22 mouse cellular contexts compared by ENCODE assay signal in genomic region chr11:69306039-69306438, GRCm38 (mm10). TPM values are rescaled to one million over a fixed set of nuclear protein-coding genes. Genes with fewer than 3 reads are reported as not detected.
A peak's percentile ranks its signal among the peaks of the same experiment; 100 is the strongest.
DNase-seq lines count a peak whose midpoint lies in the region; ATAC-seq and TF ChIP-seq lines count a peak whose summit lies in the region.
"Had no signal": no experiment of that assay in that cellular context is flagged by ENCODE, and none has a peak within 500 bp of the region (broad histone marks: within the 10 kb centered on the region; RNA-seq: fewer than 3 reads in every experiment).

No protein-coding gene starts in this region.

- H3K4me2 ChIP-seq in forebrain, embryonic 11.5 days (ENCODE audit: low read depth, low read length, severe bottlenecking), result no peak overlapping the region
- no peak overlapping the region for H3K4me2 ChIP-seq in forebrain, embryonic 14.5 days (ENCODE audit: low read length)

- 100% methylated on average over 2 of the region's 2 CpGs for WGBS in forebrain, embryonic 11.5 days
- 92% methylated on average over 2 of the region's 2 CpGs for WGBS in forebrain, embryonic 14.5 days

- peak; percentile 36 for DNase-seq in forebrain, embryonic 11.5 days (ENCODE audit: low spot score)
- no peak for DNase-seq in forebrain, embryonic 14.5 days (ENCODE audit: low spot score)
- peak; percentile 56 for DNase-seq in MEL (ENCODE audit: low read depth, low spot score)
- DNase-seq in thymus, postnatal 25 days, result no peak
- DNase-seq in layer of hippocampus, adult 18-20 months (ENCODE audit: low spot score in 2 of 2), result no peak
- DNase-seq in gastrocnemius, adult 18-20 months (ENCODE audit: low spot score), result no peak
- DNase-seq: adrenal gland, adult 2 months; adrenal gland, adult 8-10 months; adrenal gland, postnatal 10 days; adrenal gland, postnatal 14 days; adrenal gland, postnatal 25 days; adrenal gland, postnatal 36 days; cerebellum, adult 11 months; cerebellum, adult 11-12 months; cerebellum, adult 18-20 months had no signal

- no peak overlapping the region for H3K4me3 ChIP-seq in forebrain, embryonic 11.5 days (ENCODE audit: low read depth, low read length)
- H3K4me3 ChIP-seq in forebrain, embryonic 14.5 days (ENCODE audit: low read depth, low read length), result no peak overlapping the region
- H3K4me3 ChIP-seq in MEL (ENCODE audit: control insufficient read depth in 1 of 2, insufficient read depth in 1 of 2, low read depth in 2 of 2, low read length in 2 of 2), result no peak overlapping the region

- peaks cover 17% of the 10 kb centered on the region for H3K36me3 ChIP-seq in forebrain, embryonic 11.5 days (ENCODE audit: control insufficient read depth, insufficient read depth, low read length)
- H3K36me3 ChIP-seq in forebrain, embryonic 14.5 days (ENCODE audit: control insufficient read depth, insufficient read depth, low read length), result peaks cover 93% of the 10 kb centered on the region
- H3K36me3 ChIP-seq in MEL (ENCODE audit: control insufficient read depth in 1 of 2, insufficient read depth in 2 of 2, low read length in 2 of 2), result peaks cover 6 to 15% of the 10 kb centered on the region in 2 experiments; a peak in 3 of 4 replicates

- no peaks in the 10 kb centered on the region for H3K4me1 ChIP-seq in forebrain, embryonic 11.5 days (replicated peaks; ENCODE audit: control insufficient read depth, insufficient read depth, low read length)
- no peaks in the 10 kb centered on the region for H3K4me1 ChIP-seq in forebrain, embryonic 14.5 days (ENCODE audit: control insufficient read depth, insufficient read depth, low read length)
- peaks cover 4% of the 10 kb centered on the region in 2 experiments; a peak in 3 of 4 replicates for H3K4me1 ChIP-seq in MEL (ENCODE audit: control insufficient read depth in 1 of 2, insufficient read depth in 2 of 2, low read length in 2 of 2)

- H3K79me2 ChIP-seq in MEL (ENCODE audit: control insufficient read depth, insufficient read depth, low read length, poor library complexity), result no peaks in the 10 kb centered on the region

- no peak for ATAC-seq in forebrain, embryonic 11.5 days (replicated peaks; ENCODE audit: low FRiP score)
- ATAC-seq in forebrain, embryonic 14.5 days, result no peak
- ATAC-seq in megakaryocyte progenitor cell, adult 5-6 weeks (replicated peaks; ENCODE audit: poor library complexity), result peak; percentile 39; the same call in 1 of the 2 replicates
- ATAC-seq in megakaryocyte-erythroid progenitor cell, adult 5-6 weeks (replicated peaks; ENCODE audit: low FRiP score, low TSS enrichment, poor library complexity, severe bottlenecking), result peak; percentile 59
- ATAC-seq: activated CD4-positive, CD25-positive, alpha-beta regulatory T cell, adult 4 months; CD4-positive, CD25-positive, alpha-beta regulatory T cell, adult 4 months; Patski had no signal

- H3K27me3 ChIP-seq in forebrain, embryonic 11.5 days (ENCODE audit: control insufficient read depth, insufficient read depth, low read length), result no peaks in the 10 kb centered on the region
- no peaks in the 10 kb centered on the region for H3K27me3 ChIP-seq in forebrain, embryonic 14.5 days (replicated peaks; ENCODE audit: control insufficient read depth, insufficient read depth, low read length)
- no peaks in the 10 kb centered on the region for H3K27me3 ChIP-seq in MEL (ENCODE audit: control insufficient read depth in 1 of 2, insufficient read depth in 2 of 2, low read length in 2 of 2)
- H3K27me3 ChIP-seq: CH12.LX, Patski had no signal

- H3K9ac ChIP-seq in forebrain, embryonic 11.5 days (ENCODE audit: low read length), result no peak overlapping the region
- H3K9ac ChIP-seq in forebrain, embryonic 14.5 days (ENCODE audit: low read length), result no peak overlapping the region
- H3K9ac ChIP-seq in MEL (ENCODE audit: control insufficient read depth, low read depth, low read length, poor library complexity, severe bottlenecking), result no peak overlapping the region

- TF ChIP-seq RAD21 in MEL (IDR thresholded peaks at IDR 0.05; ENCODE audit: low read depth, low read length), result no peak

- TF ChIP-seq EP300 in MEL (IDR thresholded peaks at IDR 0.05; ENCODE audit: low read depth in 1 of 2, low read length in 2 of 2), result peak; percentile 34 to 56; a peak in 3 of 4 replicates

- TF ChIP-seq CTCF in MEL (IDR thresholded peaks at IDR 0.05 in 2 of 3, conservative IDR thresholded peaks at IDR 0.05 in 1 of 3; ENCODE audit: control insufficient read depth in 1 of 3, insufficient read depth in 1 of 3, low read depth in 2 of 3, low read length in 3 of 3, poor library complexity in 1 of 3, severe bottlenecking in 1 of 3), result no peak

- H3K27ac ChIP-seq in forebrain, embryonic 11.5 days (ENCODE audit: low read depth, low read length), result no peak overlapping the region
- H3K27ac ChIP-seq in forebrain, embryonic 14.5 days (ENCODE audit: low read depth, low read length), result no peak overlapping the region
- no peak overlapping the region for H3K27ac ChIP-seq in MEL (ENCODE audit: control insufficient read depth, low read depth, low read length)

- H3K9me3 ChIP-seq in forebrain, embryonic 11.5 days (ENCODE audit: control insufficient read depth, low read length), result no peaks in the 10 kb centered on the region
- no peaks in the 10 kb centered on the region for H3K9me3 ChIP-seq in forebrain, embryonic 14.5 days (replicated peaks; ENCODE audit: control insufficient read depth, low read length)
- no peaks in the 10 kb centered on the region for H3K9me3 ChIP-seq in MEL (replicated peaks; ENCODE audit: insufficient read depth, low read length)
- H3K9me3 ChIP-seq: G1E had no signal

- TF ChIP-seq POLR2A in MEL (IDR thresholded peaks at IDR 0.05; ENCODE audit: control insufficient read depth in 1 of 2, insufficient read depth in 1 of 2, low read depth in 1 of 2, low read length in 2 of 2, poor library complexity in 1 of 2), result no peak

TF ChIP-seq in MEL, 35 proteins besides CTCF, POLR2A, EP300 and RAD21 (continues in another document):
- TF ChIP-seq MYB (IDR thresholded peaks at IDR 0.05; ENCODE audit: low read depth, low read length) (peak; percentile 22; the same call in 1 of the 2 replicates), GATA1 (IDR thresholded peaks at IDR 0.05; ENCODE audit: low read depth, low read length) (peak; percentile 63)

RNA-seq across cellular contexts. Expression of gene Cntrob, which starts 17.5 kb away (rescaled TPM):
- 31.7 and 32.1 TPM in 2 replicates for polyA plus RNA-seq in forebrain, embryonic 11.5 days (2014; fragmentation: Nextera tagmentation; extraction: Ambion mirVana)
- polyA plus RNA-seq in forebrain, embryonic 14.5 days (2014; fragmentation: Nextera tagmentation; extraction: Ambion mirVana), result 13.9 and 18.9 TPM in 2 replicates
- total RNA-seq in MEL (2012; rRNA removed), result 16.5 and 17.8 TPM in 2 replicates
- 10 to 100 TPM in 1 of 2 experiments, not detected in 1; 38.3 TPM for polyA plus RNA-seq in MEL (2012; ENCODE audit: insufficient read depth in 1 of 2, insufficient read length in 2 of 2, low read depth in 1 of 2, low replicate concordance in 2 of 2, missing spikeins in 1 of 2)
- total RNA-seq in megakaryocyte progenitor cell, adult 5-6 weeks (2015), result 30.5 and 49.5 TPM in 2 replicates
- total RNA-seq in megakaryocyte progenitor cell, adult 5-6 weeks (2017), result 26.9 and 29.8 TPM in 2 replicates
- 40.0 and 56.6 TPM in 2 replicates for total RNA-seq in megakaryocyte-erythroid progenitor cell, adult 5-6 weeks (2014; fragmentation: Nextera tagmentation)
- total RNA-seq in megakaryocyte-erythroid progenitor cell, adult 5-6 weeks (2017), result 19.7 and 31.6 TPM in 2 replicates
- total RNA-seq in layer of hippocampus, adult 18-20 months (2021), result 10 to 100 TPM; 13.5 to 14.1 TPM
- total RNA-seq in gastrocnemius, adult 18-20 months (2021), result 1 to 10 TPM; 1.2 to 1.7 TPM

RNA-seq across cellular contexts. Expression of gene Trappc1, which starts 17.7 kb away (rescaled TPM):
- 188 and 196 TPM in 2 replicates for polyA plus RNA-seq in forebrain, embryonic 11.5 days (2014; fragmentation: Nextera tagmentation; extraction: Ambion mirVana)
- polyA plus RNA-seq in forebrain, embryonic 14.5 days (2014; fragmentation: Nextera tagmentation; extraction: Ambion mirVana), result 188 and 243 TPM in 2 replicates
- total RNA-seq in MEL (2012; rRNA removed), result 57.6 and 58.6 TPM in 2 replicates
- polyA plus RNA-seq in MEL (2012; ENCODE audit: insufficient read depth in 1 of 2, insufficient read length in 2 of 2, low read depth in 1 of 2, low replicate concordance in 2 of 2, missing spikeins in 1 of 2), result 10 to 100 TPM in 1 of 2 experiments, not detected in 1; 89.8 TPM
- total RNA-seq in megakaryocyte progenitor cell, adult 5-6 weeks (2015), result 117 and 136 TPM in 2 replicates
- total RNA-seq in megakaryocyte progenitor cell, adult 5-6 weeks (2017), result 87.2 and 103 TPM in 2 replicates
- total RNA-seq in megakaryocyte-erythroid progenitor cell, adult 5-6 weeks (2014; fragmentation: Nextera tagmentation), result 77.9 and 81.4 TPM in 2 replicates
- 82.4 and 97.4 TPM in 2 replicates for total RNA-seq in megakaryocyte-erythroid progenitor cell, adult 5-6 weeks (2017)
- 10 to 100 TPM; 51.4 to 59.8 TPM for total RNA-seq in layer of hippocampus, adult 18-20 months (2021)
- total RNA-seq in gastrocnemius, adult 18-20 months (2021), result 10 to 100 TPM; 43.4 to 44.8 TPM

RNA-seq across cellular contexts. Expression of gene Kcnab3, which starts 20.0 kb away (rescaled TPM):
- 3.5 and 3.7 TPM in 2 replicates for polyA plus RNA-seq in forebrain, embryonic 11.5 days (2014; fragmentation: Nextera tagmentation; extraction: Ambion mirVana)
- 3.3 and 3.9 TPM in 2 replicates for polyA plus RNA-seq in forebrain, embryonic 14.5 days (2014; fragmentation: Nextera tagmentation; extraction: Ambion mirVana)
- total RNA-seq in MEL (2012; rRNA removed), result 3.0 and 3.8 TPM in 2 replicates
- 1 to 10 TPM in 1 of 2 experiments, not detected in 1; 6.2 TPM for polyA plus RNA-seq in MEL (2012; ENCODE audit: insufficient read depth in 1 of 2, insufficient read length in 2 of 2, low read depth in 1 of 2, low replicate concordance in 2 of 2, missing spikeins in 1 of 2)
- total RNA-seq in megakaryocyte progenitor cell, adult 5-6 weeks (2015), result 0.07 and 0.34 TPM in 2 replicates
- 0.14 TPM in 1 of 2 replicates, not detected in the other for total RNA-seq in megakaryocyte progenitor cell, adult 5-6 weeks (2017)
- not detected in 2 replicates for total RNA-seq in megakaryocyte-erythroid progenitor cell, adult 5-6 weeks (2014; fragmentation: Nextera tagmentation)
- total RNA-seq in megakaryocyte-erythroid progenitor cell, adult 5-6 weeks (2017), result 0.38 TPM in 1 of 2 replicates, not detected in the other
- 10 to 100 TPM; 21.0 to 25.8 TPM for total RNA-seq in layer of hippocampus, adult 18-20 months (2021)
- total RNA-seq in gastrocnemius, adult 18-20 months (2021), result under 1 TPM in 1 of 2 experiments, not detected in 1; 0.09 TPM

RNA-seq across cellular contexts. Expression of gene Rnf227, which starts 34.2 kb away (rescaled TPM):
- polyA plus RNA-seq in forebrain, embryonic 11.5 days (2014; fragmentation: Nextera tagmentation; extraction: Ambion mirVana), result 25.7 and 30.1 TPM in 2 replicates
- 126 and 146 TPM in 2 replicates for polyA plus RNA-seq in forebrain, embryonic 14.5 days (2014; fragmentation: Nextera tagmentation; extraction: Ambion mirVana)
- total RNA-seq in MEL (2012; rRNA removed), result 6.4 and 11.5 TPM in 2 replicates
- polyA plus RNA-seq in MEL (2012; ENCODE audit: insufficient read depth in 1 of 2, insufficient read length in 2 of 2, low read depth in 1 of 2, low replicate concordance in 2 of 2, missing spikeins in 1 of 2), result 10 to 100 TPM in 1 of 2 experiments, not detected in 1; 12.4 TPM
- total RNA-seq in megakaryocyte progenitor cell, adult 5-6 weeks (2015), result 4.3 and 6.2 TPM in 2 replicates
- 5.1 and 7.1 TPM in 2 replicates for total RNA-seq in megakaryocyte progenitor cell, adult 5-6 weeks (2017)
- total RNA-seq in megakaryocyte-erythroid progenitor cell, adult 5-6 weeks (2014; fragmentation: Nextera tagmentation), result 1.9 and 2.8 TPM in 2 replicates
- total RNA-seq in megakaryocyte-erythroid progenitor cell, adult 5-6 weeks (2017), result 3.3 and 5.6 TPM in 2 replicates
- 100 to 1,000 TPM; 124 to 132 TPM for total RNA-seq in layer of hippocampus, adult 18-20 months (2021)
- total RNA-seq in gastrocnemius, adult 18-20 months (2021), result under 1 TPM; 0.25 to 0.43 TPM
- polyA plus RNA-seq: G1E had no signal

Comparison
In these comparisons a context has a peak if more than half of its experiments do, and no peak if none do; other contexts are left out.
1. DNase-seq: peak in forebrain, embryonic 11.5 days (single experiment) and MEL (single experiment); none in forebrain, embryonic 14.5 days (single experiment), thymus, postnatal 25 days (single experiment), layer of hippocampus, adult 18-20 months (0 of 2) and gastrocnemius, adult 18-20 months (single experiment).
2. ATAC-seq: peak in megakaryocyte progenitor cell, adult 5-6 weeks (single experiment) and megakaryocyte-erythroid progenitor cell, adult 5-6 weeks (single experiment); none in forebrain, embryonic 11.5 days (single experiment) and forebrain, embryonic 14.5 days (single experiment).